Mouse (Mus musculus) lung, postnatal 10 days (tissue): ENCODE measurements around the gene Prkaca.

ENCODE experiments used
- DNase-seq: peaks from one replicate; pipeline ENCODE4 v3.0.0; 2021

Gene Prkaca

DNA sequence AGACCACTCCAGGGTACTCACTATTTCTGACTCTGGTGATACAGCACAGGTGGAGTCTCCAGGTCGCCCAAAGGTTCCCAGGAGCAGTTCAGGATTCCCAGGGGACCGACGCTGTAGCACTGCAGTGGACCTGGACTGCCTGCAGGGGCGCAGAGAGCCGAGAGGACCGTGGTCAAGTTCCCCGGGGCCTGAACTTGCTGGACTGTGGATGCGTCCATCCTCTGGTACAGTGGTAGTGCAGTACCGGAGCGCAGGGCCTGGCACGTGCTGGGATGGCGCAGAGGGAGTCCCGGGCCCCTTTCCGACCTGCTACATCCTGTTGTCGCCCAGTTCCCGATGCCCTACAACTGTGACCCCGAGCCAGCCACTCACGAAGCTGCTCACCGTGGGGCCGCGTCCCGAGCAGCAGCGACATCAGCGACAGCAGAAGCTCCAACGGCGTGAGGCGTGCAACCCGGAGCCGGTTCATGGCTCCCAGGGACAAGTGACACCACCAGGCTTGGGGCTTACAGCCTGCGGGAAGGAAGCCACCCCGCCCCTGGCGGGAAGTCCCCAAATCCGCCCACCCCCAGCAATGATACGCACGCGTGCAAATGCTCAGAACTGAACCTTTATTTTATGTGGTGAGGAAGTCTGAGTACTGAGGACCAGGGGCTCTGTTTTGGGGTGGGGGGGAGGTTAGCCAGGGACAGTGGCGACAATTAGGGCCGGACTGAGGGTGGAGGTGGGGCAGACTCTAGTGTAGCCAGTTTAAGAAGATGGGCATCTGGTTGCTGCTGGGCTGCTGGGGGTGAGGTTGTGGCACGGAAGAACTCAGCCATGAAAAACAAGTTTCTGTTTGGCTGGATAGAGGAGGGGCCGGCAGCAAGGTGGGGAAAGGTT, 69.5 kb downstream of the Prkaca start, which contains the start of gene Il27ra:
Gene Il27ra, minus strand, starts transcription at position 524 of the 882 bp plus-strand sequence.
- DNase-seq = peak; percentile 84

DNA sequence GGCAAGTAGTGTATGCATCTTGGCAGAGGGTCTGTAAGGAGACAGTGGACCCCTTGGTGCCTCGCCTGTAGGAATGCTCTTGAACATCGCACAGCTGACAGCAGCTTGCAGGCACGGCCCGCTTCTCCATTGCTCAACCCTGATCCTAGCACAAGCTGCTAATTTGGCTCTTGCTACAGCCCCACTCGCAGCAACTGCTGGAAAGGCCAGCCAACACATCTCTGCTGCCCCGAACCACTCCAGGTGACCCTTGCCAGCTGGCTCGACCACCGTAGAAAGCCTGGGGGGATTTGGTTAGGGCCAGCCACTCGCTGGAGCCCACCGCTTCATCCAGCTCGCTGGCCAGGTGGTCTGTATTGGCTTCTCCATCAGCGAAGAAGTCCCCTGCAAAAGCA, 70.2 kb downstream of the Prkaca start:
- DNase-seq = peak; percentile 52

DNA sequence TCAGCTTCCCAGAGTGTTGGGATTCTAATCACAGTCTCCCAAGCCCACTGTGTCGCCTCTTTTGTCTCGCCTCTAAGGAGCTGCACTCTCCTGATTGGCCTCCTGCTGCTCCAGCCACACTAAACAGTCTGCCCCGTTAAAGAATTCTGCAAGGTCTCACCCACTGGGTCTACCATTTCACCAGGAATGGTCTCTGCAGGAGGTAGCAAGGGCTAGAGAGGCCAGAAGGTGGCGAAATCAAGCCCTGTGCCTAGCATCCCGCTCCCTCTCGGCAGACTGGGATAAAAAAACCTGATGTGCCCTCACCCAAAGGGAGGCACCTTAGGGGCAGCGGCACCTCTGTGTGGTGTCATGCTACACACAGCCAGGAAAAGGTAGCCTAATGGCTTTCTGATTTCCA, 71.3 kb downstream of the Prkaca start:
- no peak for DNase-seq

DNA sequence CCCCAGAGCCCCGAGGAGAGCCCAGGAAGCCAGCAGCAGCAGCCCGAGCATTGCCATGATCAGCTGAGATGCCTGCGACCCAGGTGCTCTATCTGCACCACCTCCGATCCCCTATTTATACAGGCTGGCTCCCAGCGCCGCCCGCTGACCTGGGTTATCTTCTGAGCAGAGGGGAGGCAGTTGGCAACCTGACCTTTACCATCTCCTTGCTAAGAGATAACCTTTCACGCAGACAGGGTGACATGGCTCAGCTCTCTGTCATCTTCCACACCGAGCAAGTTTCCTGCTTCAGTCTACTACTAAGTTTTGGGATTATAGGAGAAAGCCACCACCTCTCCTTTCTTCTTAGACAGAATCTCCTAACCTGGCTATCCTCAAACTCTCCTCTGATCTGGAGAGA, 72.1 kb downstream of the Prkaca start, which contains the start of gene Rln3:
Gene Rln3, minus strand, starts transcription at position 101 of the 400 bp plus-strand sequence.
- no peak for DNase-seq
